Mouse (Mus musculus) hindbrain, embryonic 14.5 days (tissue): Measurements from ENCODE around the gene Ykt6. TPM values are rescaled to one million over a fixed set of nuclear protein-coding genes. Genes with fewer than 3 reads are reported as not detected.

Experiments used
- ATAC-seq: fragments of 200-750 bp; cut with Nextera tagmentation; 2 replicates; pipeline ENCODE4 v1.8.0; 2017; ENCODE audit warnings: moderate number of reproducible peaks, mild to moderate bottlenecking, moderate TSS enrichment, moderate library complexity; ENCODE audit not compliant: low FRiP score
- DNase-seq: peaks from one replicate; pipeline ENCODE4 v3.0.0-alpha.2; 2015; ENCODE audit warnings: low spot score
- H3K27ac ChIP-seq: fragments of 300-500 bp; sonication (generic); 2 replicates; pipeline ENCODE4 v1.5.1; 2014; ENCODE audit warnings: mild to moderate bottlenecking, moderate library complexity
- H3K27me3 ChIP-seq: fragments of 300-500 bp; sonication (generic); 2 replicates; pipeline ENCODE4 v1.6.1; 2014; ENCODE audit warnings: mild to moderate bottlenecking, low read length, mixed read lengths; ENCODE audit not compliant: control insufficient read depth, insufficient read depth
- H3K36me3 ChIP-seq: fragments of 300-500 bp; sonication (generic); replicated peaks from 2 replicates; pipeline ENCODE4 v1.6.1; 2014; ENCODE audit not compliant: control insufficient read depth, insufficient read depth
- H3K4me1 ChIP-seq: fragments of 300-500 bp; sonication (generic); replicated peaks from 2 replicates; pipeline ENCODE4 v1.6.1; 2014; ENCODE audit warnings: antibody characterized with exemption, low read length, mixed read lengths; ENCODE audit not compliant: control insufficient read depth, insufficient read depth
- H3K4me2 ChIP-seq: fragments of 300-500 bp; sonication (generic); replicated peaks from 2 replicates; pipeline ENCODE4 v1.6.1; 2014; ENCODE audit warnings: mild to moderate bottlenecking, moderate library complexity
- H3K4me3 ChIP-seq: fragments of 300-500 bp; sonication (generic); replicated peaks from 2 replicates; pipeline ENCODE4 v1.5.1; 2014; ENCODE audit warnings: mild to moderate bottlenecking, low read length
- H3K9ac ChIP-seq: fragments of 300-500 bp; sonication (generic); 2 replicates; pipeline ENCODE4 v1.6.1; 2014
- H3K9me3 ChIP-seq: fragments of 300-500 bp; sonication (generic); 2 replicates; pipeline ENCODE4 v1.6.1; 2016; ENCODE audit warnings: low read length; ENCODE audit not compliant: control insufficient read depth
- WGBS: fragments of 180-500 bp; shearing (Covaris S2); extraction: QIAGEN DNeasy Blood & Tissue Kit; methylation state at CpG from one replicate; pipeline ENCODE4 v1.1.7; 2014; 5-methylcytosine and 5-hydroxymethylcytosine counted together
- polyA plus RNA-seq: library from polyadenylated mRNA; unstranded; fragments of >200 nt; fragmentation: Nextera tagmentation; extraction: Ambion mirVana; gene quantifications from 2 replicates; pipeline ENCODE4 v1.2.1, GENCODE M21; 2014

Ykt6 gene
- polyA plus RNA-seq, 1 experiment from 2014 or later = 39.9 TPM

- H3K36me3 ChIP-seq = peaks cover 26% of the 10 kb centered on the region
- no peak overlapping the region for H3K4me2 ChIP-seq
- H3K27ac ChIP-seq = no peak overlapping the region
- no peaks in the 10 kb centered on the region for H3K9me3 ChIP-seq
- H3K4me1 ChIP-seq = no peaks in the 10 kb centered on the region
- DNase-seq (no peak), ATAC-seq (no peak)
- WGBS = 66% methylated on average over 8 of the region's 8 CpGs
- H3K27me3 ChIP-seq = no peaks in the 10 kb centered on the region
- no peak overlapping the region for H3K9ac ChIP-seq
- H3K4me3 ChIP-seq = no peak overlapping the region
Observed at GRCm38 (mm10) chr11:5980561-5980960, 25.1 kb downstream of the Ykt6 start.

GRCm38 (mm10) chr11:5981323-5981722 lies 25.8 kb downstream of the Ykt6 start:
- 91% methylated on average over 7 of the region's 7 CpGs for WGBS
- DNase-seq (no peak), ATAC-seq (no peak)

GRCm38 (mm10) chr11:5983629-5984028 lies 28.1 kb downstream of the Ykt6 start:
- Histone ChIP-seq H3K27me3 (no peaks in the 10 kb centered on the region), H3K9me3 (no peaks in the 10 kb centered on the region), H3K4me2 (no peak overlapping the region), H3K9ac (no peak overlapping the region), H3K4me3 (no peak overlapping the region), H3K4me1 (no peaks in the 10 kb centered on the region), H3K27ac (no peak overlapping the region), H3K36me3 (peaks cover 38% of the 10 kb centered on the region)
- WGBS = 93% methylated on average over 5 of the region's 5 CpGs
- no peak for DNase-seq
- no peak for ATAC-seq

More at GRCm38 (mm10) chr11:5981323-5981722, 25.8 kb downstream of the Ykt6 start:
- H3K9ac ChIP-seq = no peak overlapping the region
- no peaks in the 10 kb centered on the region for H3K4me1 ChIP-seq
- no peaks in the 10 kb centered on the region for H3K27me3 ChIP-seq
- no peaks in the 10 kb centered on the region for H3K9me3 ChIP-seq
- peaks cover 26% of the 10 kb centered on the region for H3K36me3 ChIP-seq
- no peak overlapping the region for H3K27ac ChIP-seq
- no peak overlapping the region for H3K4me3 ChIP-seq
- H3K4me2 ChIP-seq = no peak overlapping the region

- Histone ChIP-seq H3K9ac (no peak overlapping the region), H3K27me3 (no peaks in the 10 kb centered on the region), H3K4me3 (no peak overlapping the region), H3K9me3 (no peaks in the 10 kb centered on the region), H3K36me3 (peaks cover 33% of the 10 kb centered on the region), H3K4me1 (no peaks in the 10 kb centered on the region), H3K27ac (no peak overlapping the region), H3K4me2 (no peak overlapping the region)
- WGBS = 80% methylated on average over 10 of the region's 10 CpGs
- DNase-seq (no peak), ATAC-seq (no peak)
Observed at GRCm38 (mm10) chr11:5988126-5988525, 32.6 kb downstream of the Ykt6 start.

GRCm38 (mm10) chr11:5989954-5990593 lies 34.6 kb downstream of the Ykt6 start:
- Histone ChIP-seq H3K27ac (no peak overlapping the region), H3K9ac (no peak overlapping the region), H3K36me3 (peaks cover 40% of the 10 kb centered on the region), H3K9me3 (no peaks in the 10 kb centered on the region), H3K4me2 (no peak overlapping the region), H3K4me1 (no peaks in the 10 kb centered on the region), H3K27me3 (no peaks in the 10 kb centered on the region), H3K4me3 (no peak overlapping the region)
- ATAC-seq (no peak), DNase-seq (no peak)
- 85% methylated on average over 16 of the region's 16 CpGs for WGBS

GRCm38 (mm10) chr11:5990910-5991309 lies 35.4 kb downstream of the Ykt6 start:
- DNase-seq (peak; percentile 78), ATAC-seq (no peak)
- H3K4me3 ChIP-seq = no peak overlapping the region
- peaks cover 40% of the 10 kb centered on the region for H3K36me3 ChIP-seq
- no peak overlapping the region for H3K27ac ChIP-seq
- H3K9me3 ChIP-seq = no peaks in the 10 kb centered on the region
- H3K9ac ChIP-seq = no peak overlapping the region
- no peak overlapping the region for H3K4me2 ChIP-seq
- WGBS = 39% methylated on average over 4 of the region's 4 CpGs
- H3K4me1 ChIP-seq = no peaks in the 10 kb centered on the region
- H3K27me3 ChIP-seq = no peaks in the 10 kb centered on the region

- ATAC-seq (no peak), DNase-seq (no peak)
- WGBS = 84% methylated on average over 5 of the region's 5 CpGs
- Histone ChIP-seq H3K4me3 (no peak overlapping the region), H3K27ac (no peak overlapping the region), H3K27me3 (no peaks in the 10 kb centered on the region), H3K4me1 (no peaks in the 10 kb centered on the region), H3K9me3 (no peaks in the 10 kb centered on the region), H3K4me2 (no peak overlapping the region), H3K36me3 (peaks cover 24% of the 10 kb centered on the region), H3K9ac (no peak overlapping the region)
Observed at GRCm38 (mm10) chr11:5994212-5994611, 38.7 kb downstream of the Ykt6 start.

GRCm38 (mm10) chr11:5994880-5995279 lies 39.4 kb downstream of the Ykt6 start:
- H3K36me3 ChIP-seq = peaks cover 26% of the 10 kb centered on the region
- WGBS = 83% methylated on average over 3 of the region's 3 CpGs

GRCm38 (mm10) chr11:5995989-5996388 lies 40.5 kb downstream of the Ykt6 start:
- H3K9me3 ChIP-seq = no peaks in the 10 kb centered on the region
- ATAC-seq = 0 out of 2 replicates have a peak, but pooled peaks have one; percentile 9
- no peak overlapping the region for H3K4me2 ChIP-seq
- H3K9ac ChIP-seq = no peak overlapping the region
- no peak overlapping the region for H3K4me3 ChIP-seq
- peaks cover 7% of the 10 kb centered on the region for H3K4me1 ChIP-seq
- 19% methylated on average over 8 of the region's 8 CpGs for WGBS
- H3K27me3 ChIP-seq = no peaks in the 10 kb centered on the region
- DNase-seq = peak; percentile 90
- no peak overlapping the region for H3K27ac ChIP-seq
- H3K36me3 ChIP-seq = peaks cover 23% of the 10 kb centered on the region

More at GRCm38 (mm10) chr11:5994880-5995279, 39.4 kb downstream of the Ykt6 start:
- ATAC-seq = no peak
- Histone ChIP-seq H3K4me3 (no peak overlapping the region), H3K4me1 (peaks cover under 1% of the 10 kb centered on the region), H3K4me2 (no peak overlapping the region), H3K9ac (no peak overlapping the region), H3K27me3 (no peaks in the 10 kb centered on the region), H3K27ac (no peak overlapping the region), H3K9me3 (no peaks in the 10 kb centered on the region)
- no peak for DNase-seq

- Histone ChIP-seq H3K9ac (no peak overlapping the region), H3K27ac (no peak overlapping the region), H3K4me1 (peaks cover 7% of the 10 kb centered on the region), H3K4me3 (no peak overlapping the region), H3K9me3 (no peaks in the 10 kb centered on the region), H3K27me3 (no peaks in the 10 kb centered on the region), H3K4me2 (no peak overlapping the region), H3K36me3 (0 out of 2 replicates have a peak, but pooled peaks cover 13% of the 10 kb centered on the region)
- WGBS = 95% methylated on average over 2 of the region's 2 CpGs
- DNase-seq (no peak), ATAC-seq (no peak)
Observed at GRCm38 (mm10) chr11:5998472-5998871, 43.0 kb downstream of the Ykt6 start.
